Mouse (Mus musculus) spleen, adult 2 months (tissue): ENCODE results near the gene Parp1. TPM values are rescaled to one million over a fixed set of nuclear protein-coding genes. Genes with fewer than 3 reads are reported as not detected.

Source experiments
- DNase-seq, 2 experiments: peaks; one replicate each; pipeline versions ENCODE4 v3.0.0 to v3.0.0-alpha.2; 2012 to 2021; ENCODE audit warnings: low spot score in 2 of 2, low read depth in 1 of 2
- H3K27ac ChIP-seq: fragments of 200-500 bp; 2 replicates; pipeline ENCODE4 v1.5.1; 2012; ENCODE audit warnings: low read length, inconsistent platforms; ENCODE audit not compliant: insufficient read depth
- H3K27me3 ChIP-seq: fragments of 200-500 bp; 2 replicates; pipeline ENCODE4 v1.6.1; 2012; ENCODE audit warnings: mild to moderate bottlenecking, moderate library complexity, low read length, inconsistent platforms; ENCODE audit not compliant: control insufficient read depth, insufficient read depth
- H3K36me3 ChIP-seq: fragments of 200-500 bp; 2 replicates; pipeline ENCODE4 v1.6.1; 2012; ENCODE audit warnings: mild to moderate bottlenecking, low read length, inconsistent platforms; ENCODE audit not compliant: control insufficient read depth, insufficient read depth
- H3K4me1 ChIP-seq: fragments of 200-500 bp; 2 replicates; pipeline ENCODE4 v1.6.1; 2011; ENCODE audit warnings: inconsistent platforms; ENCODE audit not compliant: control insufficient read depth, insufficient read depth, insufficient read length
- H3K4me3 ChIP-seq: fragments of 200-500 bp; 2 replicates; pipeline ENCODE4 v1.5.1; 2011; ENCODE audit warnings: mild to moderate bottlenecking, inconsistent platforms; ENCODE audit not compliant: insufficient read depth, insufficient read length; ENCODE audit errors: extremely low read depth
- CTCF ChIP-seq: fragments of 200-500 bp; IDR thresholded peaks from 2 replicates; pipeline ENCODE4 v1.5.1; 2011; ENCODE audit warnings: mild to moderate bottlenecking, inconsistent platforms; ENCODE audit not compliant: insufficient read depth, insufficient read length, insufficient replicate concordance; ENCODE audit errors: extremely low read depth
- POLR2A ChIP-seq: fragments of 200-500 bp; IDR thresholded peaks from 2 replicates; pipeline ENCODE4 v1.6.1; 2011; ENCODE audit warnings: low read depth, low read length, inconsistent platforms
- WGBS: fragments of 180-500 bp; shearing (Covaris S2); methylation state at CpG from one replicate; pipeline ENCODE4 v1.1.7; 2018; 5-methylcytosine and 5-hydroxymethylcytosine counted together
- polyA plus RNA-seq: library from polyadenylated mRNA; depleted of rRNA; stranded (reverse); fragments of >200 nt; gene quantifications from 2 replicates; pipeline ENCODE4 v1.2.3, GENCODE M21; 2012; rRNA removed

Parp1 gene
- polyA plus RNA-seq, 1 experiment, result 44.5 TPM

GRCm38 (mm10) chr1:180641137-180641517, 72.4 kb downstream of the Parp1 start, which contains the start of gene Lin9:
TSS of gene Lin9 (plus strand) at chr1:180641150.
- H3K4me3 ChIP-seq, result peak within 1 kb of the TSS; percentile 97
- no peak for TF ChIP-seq CTCF
- TF ChIP-seq POLR2A, result peak; percentile 56
- peak; percentile 63 to 93 for DNase-seq
- H3K36me3 ChIP-seq, result no peaks in the 10 kb centered on the region
- H3K27me3 ChIP-seq, result no peaks in the 10 kb centered on the region
- H3K27ac ChIP-seq, result peak within 1 kb of the TSS; percentile 83
- WGBS, result under 1% methylated on average over 42 of the region's 47 CpGs
- 0 out of 2 replicates have a peak, but pooled peaks cover 2% of the 10 kb centered on the region for H3K4me1 ChIP-seq

- peak in 1 of 2 experiments; percentile 19 for DNase-seq
- Histone ChIP-seq H3K4me3 (peak overlapping the region; percentile 97), H3K36me3 (no peaks in the 10 kb centered on the region), H3K4me1 (0 out of 2 replicates have a peak, but pooled peaks cover 2% of the 10 kb centered on the region), H3K27me3 (no peaks in the 10 kb centered on the region), H3K27ac (peak overlapping the region; percentile 83)
- TF ChIP-seq CTCF (no peak), POLR2A (no peak)
- WGBS, result under 1% methylated on average over 50 of the region's 50 CpGs
Observed at GRCm38 (mm10) chr1:180641518-180642227, 72.9 kb downstream of the Parp1 start.

- Histone ChIP-seq H3K27ac (no peak overlapping the region), H3K27me3 (no peaks in the 10 kb centered on the region), H3K36me3 (no peaks in the 10 kb centered on the region), H3K4me3 (peak overlapping the region; percentile 97; the same call in 1 of the 2 replicates), H3K4me1 (0 out of 2 replicates have a peak, but pooled peaks cover 2% of the 10 kb centered on the region)
- no peak for TF ChIP-seq POLR2A
- no peak for TF ChIP-seq CTCF
- DNase-seq, result no peak
- 46% methylated on average over 8 of the region's 8 CpGs for WGBS
Observed at GRCm38 (mm10) chr1:180642228-180642564, 73.5 kb downstream of the Parp1 start.

Other genes starting within 250 kb of the Parp1 start
- gene Itpkb, start 238.4 kb upstream of the Parp1 start, polyA plus RNA-seq, result 22.9 and 24.7 TPM in 2 replicates
- gene Stum, start 85.4 kb upstream of the Parp1 start, polyA plus RNA-seq, result 4.5 and 10.9 TPM in 2 replicates
- 3.8 and 3.9 TPM in 2 replicates for gene Lin9, start 72.2 kb downstream of the Parp1 start, polyA plus RNA-seq
- gene Mixl1, start 128.1 kb downstream of the Parp1 start, polyA plus RNA-seq, result 0.04 TPM in 1 of 2 replicates, not detected in the other
- 7.3 and 8.2 TPM in 2 replicates for gene Acbd3, start 157.1 kb downstream of the Parp1 start, polyA plus RNA-seq
- 361 and 391 TPM in 2 replicates for gene H3f3a, start 245.0 kb downstream of the Parp1 start, polyA plus RNA-seq